Mouse (Mus musculus) ES-E14 (cell line): ENCODE measurements around the gene Zeb2. TPM values are rescaled to one million over a fixed set of nuclear protein-coding genes. Genes with fewer than 3 reads are reported as not detected.

Experiments used
- DNase-seq: peaks from one replicate; pipeline ENCODE4 v3.0.0-alpha.2; 2013; ENCODE audit warnings: low read depth, low spot score
- H3K27ac ChIP-seq: 2 replicates; pipeline ENCODE4 v1.5.1; 2012; ENCODE audit warnings: low read depth, mild to moderate bottlenecking, low read length, moderate library complexity, mixed read lengths; ENCODE audit not compliant: poor library complexity, insufficient read depth, severe bottlenecking
- H3K36me3 ChIP-seq: 2 replicates; pipeline ENCODE4 v1.6.1; 2012; ENCODE audit warnings: mild to moderate bottlenecking, low read length, moderate library complexity, mixed read lengths; ENCODE audit not compliant: control insufficient read depth, poor library complexity, insufficient read depth, severe bottlenecking
- H3K4me1 ChIP-seq, 2 experiments: fragments of 150-350 bp in 1 of 2; sonication (generic) in 1 of 2; 2 replicates each; pipeline ENCODE4 v1.6.1; 2012; ENCODE audit warnings: low read length in 2 of 2, mild to moderate bottlenecking in 1 of 2, mixed read lengths in 1 of 2; ENCODE audit not compliant: control insufficient read depth in 2 of 2, insufficient read depth in 2 of 2, poor library complexity in 1 of 2
- H3K4me3 ChIP-seq, 2 experiments: fragments of 150-350 bp in 1 of 2; sonication (generic) in 1 of 2; 2 replicates each; pipeline ENCODE4 v1.5.1; 2012; ENCODE audit warnings: low read length in 2 of 2, low read depth in 1 of 2, mild to moderate bottlenecking in 1 of 2, mixed read lengths in 1 of 2; ENCODE audit not compliant: insufficient read depth in 1 of 2, poor library complexity in 1 of 2, severe bottlenecking in 1 of 2
- H3K9ac ChIP-seq: 2 replicates; pipeline ENCODE4 v1.6.1; 2012; ENCODE audit warnings: low read depth, mild to moderate bottlenecking, low read length, mixed read lengths; ENCODE audit not compliant: poor library complexity, insufficient read depth, severe bottlenecking
- H3K9me3 ChIP-seq: fragments of 150-350 bp; sonication (generic); 2 replicates; pipeline ENCODE4 v1.6.1; 2012; ENCODE audit warnings: low read depth, mild to moderate bottlenecking, low read length; ENCODE audit not compliant: control insufficient read depth, insufficient read depth
- CHD2 ChIP-seq: IDR thresholded peaks from 2 replicates; pipeline ENCODE4 v1.6.1; 2014; ENCODE audit warnings: mild to moderate bottlenecking, low read depth, low read length, inconsistent platforms
- HCFC1 ChIP-seq: IDR thresholded peaks from 2 replicates; pipeline ENCODE4 v1.6.1; 2012; ENCODE audit warnings: low read length, inconsistent platforms, borderline replicate concordance; ENCODE audit not compliant: insufficient read depth
- MAFK ChIP-seq: IDR thresholded peaks from 2 replicates; pipeline ENCODE4 v1.6.1; 2014; ENCODE audit warnings: mild to moderate bottlenecking, low read depth, low read length, inconsistent platforms; ENCODE audit not compliant: insufficient read depth
- ZC3H11A ChIP-seq: IDR thresholded peaks from 2 replicates; pipeline ENCODE4 v1.6.1; 2012; ENCODE audit warnings: low read depth, mild to moderate bottlenecking, inconsistent platforms, low read length, borderline replicate concordance
- ZNF384 ChIP-seq: IDR thresholded peaks from 2 replicates; pipeline ENCODE4 v1.6.1; 2012; ENCODE audit warnings: low read depth, low read length, inconsistent platforms
- in situ Hi-C, 2 experiments: fragments of 600-800 bp; cut with MboI; formaldehyde crosslinking; loops; one replicate each; pipeline ENCODE4 v1.15.1; 2025; ENCODE audit warnings: low sequenced_read_pairs in 2 of 2, inconsistent platforms in 1 of 2; ENCODE audit not compliant: unreplicated experiment in 2 of 2
- total RNA-seq: library from RNA; depleted of rRNA; stranded (reverse); fragments of 300-350 nt; gene quantifications from 2 replicates; pipeline ENCODE4 v1.2.3, GENCODE M21; 2012

Gene Zeb2
- total RNA-seq, 1 experiment: 11.9 TPM

GRCm38 (mm10) chr2:45129556-45129955 is 12.4 kb upstream of the Zeb2 start:
- DNase-seq: no peak
- H3K9ac ChIP-seq: no peak overlapping the region
- in situ Hi-C loops: no loop called here
- no peak overlapping the region for H3K4me3 ChIP-seq
- TF ChIP-seq ZC3H11A (no peak), HCFC1 (no peak), ZNF384 (no peak), MAFK (no peak), CHD2 (no peak)
- H3K36me3 ChIP-seq: no peaks in the 10 kb centered on the region
- no peaks in the 10 kb centered on the region for H3K4me1 ChIP-seq
- no peak overlapping the region for H3K27ac ChIP-seq
- no peaks in the 10 kb centered on the region for H3K9me3 ChIP-seq

- in situ Hi-C loops: no loop called here
- H3K36me3 ChIP-seq: no peaks in the 10 kb centered on the region
- DNase-seq: no peak
- no peak for TF ChIP-seq HCFC1
- TF ChIP-seq ZNF384: no peak
- no peak for TF ChIP-seq MAFK
- TF ChIP-seq ZC3H11A: no peak
- no peak for TF ChIP-seq CHD2
- no peak overlapping the region for H3K27ac ChIP-seq
- no peak overlapping the region for H3K4me3 ChIP-seq
- no peaks in the 10 kb centered on the region for H3K9me3 ChIP-seq
- no peak overlapping the region for H3K9ac ChIP-seq
- H3K4me1 ChIP-seq: no peaks in the 10 kb centered on the region
Observed at GRCm38 (mm10) chr2:45128696-45129095, 11.5 kb upstream of the Zeb2 start.

- Histone ChIP-seq H3K9ac (no peak overlapping the region), H3K4me1 (no peaks in the 10 kb centered on the region), H3K9me3 (no peaks in the 10 kb centered on the region), H3K27ac (no peak overlapping the region), H3K4me3 (no peak overlapping the region), H3K36me3 (no peaks in the 10 kb centered on the region)
- TF ChIP-seq CHD2 (no peak), HCFC1 (no peak)
- in situ Hi-C loops: no loop called here
- DNase-seq: no peak
Observed at GRCm38 (mm10) chr2:45126401-45126800, 9.2 kb upstream of the Zeb2 start.

GRCm38 (mm10) chr2:45125181-45125580 is 8.0 kb upstream of the Zeb2 start:
- Histone ChIP-seq H3K9ac (no peak overlapping the region), H3K4me1 (no peaks in the 10 kb centered on the region), H3K4me3 (no peak overlapping the region), H3K9me3 (no peaks in the 10 kb centered on the region), H3K36me3 (no peaks in the 10 kb centered on the region), H3K27ac (no peak overlapping the region)
- DNase-seq: no peak
- in situ Hi-C loops: no loop called here
- TF ChIP-seq MAFK (no peak), ZNF384 (no peak), ZC3H11A (no peak), CHD2 (no peak), HCFC1 (no peak)

- DNase-seq: no peak
- Histone ChIP-seq H3K4me3 (no peak overlapping the region), H3K9ac (no peak overlapping the region), H3K4me1 (no peaks in the 10 kb centered on the region), H3K36me3 (no peaks in the 10 kb centered on the region), H3K27ac (no peak overlapping the region), H3K9me3 (no peaks in the 10 kb centered on the region)
- no peak for TF ChIP-seq ZNF384
- no peak for TF ChIP-seq CHD2
- no peak for TF ChIP-seq HCFC1
- no peak for TF ChIP-seq ZC3H11A
- no peak for TF ChIP-seq MAFK
- in situ Hi-C loops: no loop called here
Observed at GRCm38 (mm10) chr2:45123490-45123889, 6.3 kb upstream of the Zeb2 start.
